Mouse (Mus musculus) CH12.LX (cell line): Measurements from ENCODE around the gene Lancl3.

Experiments
- CHD2 ChIP-seq: IDR thresholded peaks from 2 replicates; pipeline ENCODE4 v1.6.1; 2011; ENCODE audit warnings: low read length, improper control_type of control experiment
- CTCF ChIP-seq, 2 experiments: IDR thresholded peaks in 1 of 2; conservative IDR thresholded peaks in 1 of 2; 2 replicates each; pipeline ENCODE4 v1.5.1; 2011 to 2012; ENCODE audit warnings: low read depth in 2 of 2, low read length in 2 of 2, improper control_type of control experiment in 1 of 2, inconsistent platforms in 1 of 2, mild to moderate bottlenecking in 1 of 2, moderate library complexity in 1 of 2
- EP300 ChIP-seq: IDR thresholded peaks from 2 replicates; pipeline ENCODE4 v1.6.1; 2011; ENCODE audit warnings: low read length, improper control_type of control experiment
- HCFC1 ChIP-seq: IDR thresholded peaks from 2 replicates; pipeline ENCODE4 v1.6.1; 2012; ENCODE audit warnings: low read depth, mild to moderate bottlenecking, inconsistent platforms, low read length, improper control_type of control experiment
- JUN ChIP-seq: IDR thresholded peaks from 2 replicates; pipeline ENCODE4 v1.6.1; 2011; ENCODE audit warnings: low read depth, mild to moderate bottlenecking, low read length, improper control_type of control experiment, moderate library complexity; ENCODE audit not compliant: insufficient read depth
- MAZ ChIP-seq: IDR thresholded peaks from 2 replicates; pipeline ENCODE4 v1.6.1; 2012; ENCODE audit warnings: low read depth, mild to moderate bottlenecking, inconsistent platforms, low read length, improper control_type of control experiment, moderate library complexity
- MXI1 ChIP-seq: IDR thresholded peaks from 2 replicates; pipeline ENCODE4 v1.6.1; 2011; ENCODE audit warnings: mild to moderate bottlenecking, low read depth, low read length, improper control_type of control experiment
- MYC ChIP-seq: IDR thresholded peaks from 2 replicates; pipeline ENCODE4 v1.6.1; 2011; ENCODE audit warnings: low read depth, mild to moderate bottlenecking, improper control_type of control experiment, low read length
- POLR2A ChIP-seq: IDR thresholded peaks from 2 replicates; pipeline ENCODE4 v1.6.1; 2011; ENCODE audit warnings: low read depth, mild to moderate bottlenecking, improper control_type of control experiment, low read length
- RAD21 ChIP-seq: IDR thresholded peaks from 2 replicates; pipeline ENCODE4 v1.6.1; 2011; ENCODE audit warnings: low read depth, mild to moderate bottlenecking, low read length, improper control_type of control experiment, moderate library complexity
- RCOR1 ChIP-seq: conservative IDR thresholded peaks from 2 replicates; pipeline ENCODE4 v1.6.1; 2012; ENCODE audit warnings: low read depth, mild to moderate bottlenecking, inconsistent platforms, low read length, improper control_type of control experiment
- SIN3A ChIP-seq: IDR thresholded peaks from 2 replicates; pipeline ENCODE4 v1.6.1; 2012; ENCODE audit warnings: low read length, improper control_type of control experiment, inconsistent platforms
- ZKSCAN1 ChIP-seq: IDR thresholded peaks from 2 replicates; pipeline ENCODE4 v1.6.1; 2012; ENCODE audit warnings: low read depth, inconsistent platforms, low read length, improper control_type of control experiment, borderline replicate concordance

DNA sequence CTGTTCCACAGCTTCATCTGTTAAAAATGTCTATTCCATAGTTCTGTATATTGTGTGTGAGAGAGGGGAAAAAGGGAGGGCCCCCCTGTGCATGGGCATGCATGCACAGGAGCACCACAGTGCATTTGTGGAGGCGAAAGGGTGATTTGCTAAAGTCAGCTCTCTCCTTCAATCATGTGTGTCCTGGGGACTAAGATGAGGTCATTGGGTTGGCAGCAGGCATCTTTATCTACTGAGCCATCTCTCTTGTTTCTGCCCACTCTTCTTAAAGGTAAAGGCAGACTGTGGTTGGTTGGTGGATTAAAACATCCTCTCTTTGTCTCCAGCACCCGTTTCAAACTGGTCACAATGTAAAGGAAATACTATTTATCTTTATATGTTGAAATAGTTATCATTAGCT lies 27.4 kb downstream of the Lancl3 start:
- TF ChIP-seq POLR2A: no peak
- no peak for TF ChIP-seq MYC
- TF ChIP-seq JUN: no peak
- no peak for TF ChIP-seq MAZ
- TF ChIP-seq MXI1: no peak
- no peak for TF ChIP-seq EP300
- no peak for TF ChIP-seq HCFC1
- TF ChIP-seq RAD21: no peak
- TF ChIP-seq RCOR1: no peak
- TF ChIP-seq SIN3A: no peak
- TF ChIP-seq CHD2: no peak
- no peak for TF ChIP-seq ZKSCAN1
- no peak for TF ChIP-seq CTCF (conservative IDR thresholded peaks at IDR 0.05 in 1 of 2, IDR thresholded peaks at IDR 0.05 in 1 of 2; ENCODE audit: low read depth in 2 of 2, low read length in 2 of 2)
